Mouse (Mus musculus) heart, postnatal 4 days (tissue): ENCODE measurements around the gene 5430402E10Rik. TPM values are rescaled to one million over a fixed set of nuclear protein-coding genes. Genes with fewer than 3 reads are reported as not detected.
"Not testable (repeated sequence)": the region's sequence is repeated elsewhere in the genome, so short reads cannot be mapped to it uniquely, and the experiment has no call there.

Source experiments
- DNase-seq: peaks from one replicate; pipeline ENCODE4 v3.0.0; 2021
- total RNA-seq, 2 experiments: library from RNA; stranded (reverse); gene quantifications; 2 replicates each; pipeline ENCODE4 v1.2.3; 2021

The 5430402E10Rik gene
- total RNA-seq, result not detected

GRCm38 (mm10) chrX:77924962-77925361 lies at the start of gene 5430402E10Rik:
Gene 5430402E10Rik, minus strand, starts transcription at chrX:77925062.
- not testable (repeated sequence) for DNase-seq

DNA sequence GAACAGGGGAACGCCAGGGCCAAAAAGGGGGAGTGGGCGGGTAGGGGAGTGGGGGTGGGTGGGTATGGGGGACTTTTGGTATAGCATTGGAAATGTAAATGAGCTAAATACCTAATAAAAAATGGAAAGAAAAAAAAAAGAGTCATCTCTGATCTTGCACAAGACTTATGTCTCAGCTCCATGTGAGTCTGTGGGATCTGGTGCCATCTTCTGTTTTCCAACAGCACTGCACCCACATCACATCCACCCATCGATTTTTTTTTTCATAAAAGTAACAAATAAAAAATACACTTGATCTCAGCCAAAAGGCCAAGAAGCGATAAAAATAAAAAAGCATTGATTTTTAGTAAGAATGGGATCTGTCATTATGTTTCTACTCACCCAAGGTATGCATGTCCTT lies 44.8 kb downstream of the 5430402E10Rik start:
- not testable (repeated sequence) for DNase-seq

Other genes starting within 250 kb of the 5430402E10Rik start
- 10 to 100 TPM; 21.0 to 24.8 TPM for gene Prkx, start 128.8 kb downstream of the 5430402E10Rik start, total RNA-seq
- not detected for gene Pbsn, start 71.4 kb downstream of the 5430402E10Rik start, total RNA-seq
- not detected for gene Gm14744, start 60.3 kb downstream of the 5430402E10Rik start, total RNA-seq
- not detected for gene Obp1a, start 166.3 kb upstream of the 5430402E10Rik start, total RNA-seq
- not detected for gene Gm5938, start 200.4 kb upstream of the 5430402E10Rik start, total RNA-seq